Mouse (Mus musculus): ENCODE measurements at regions not wholly inside any gene's neighbourhood (a gene's known extent, or its start where the extent isn't known, plus 50 kb on each side); places are given as distances from the start of the nearest gene placed in this dataset.

GRCm38 (mm10) chr1:76654826-76655225 is 860.1 kb downstream of the Epha4 start:
- TF ChIP-seq CTCF (IDR thresholded peaks at IDR 0.05; ENCODE audit: insufficient read depth, low read depth, low read length) (no peak), POLR2A (IDR thresholded peaks at IDR 0.05; ENCODE audit: insufficient read depth, low read depth, low read length) (no peak)

Data from olfactory bulb, adult 2 months (tissue).